Mouse (Mus musculus) kidney, embryonic 14.5 days (tissue): ENCODE data around the gene Rtn2. TPM values are rescaled to one million over a fixed set of nuclear protein-coding genes. Genes with fewer than 3 reads are reported as not detected.

Source experiments
- ATAC-seq: fragments of 200-750 bp; cut with Nextera tagmentation; 2 replicates; pipeline ENCODE4 v1.8.0; 2017; ENCODE audit warnings: moderate number of reproducible peaks, mild to moderate bottlenecking, moderate TSS enrichment, moderate library complexity; ENCODE audit not compliant: low FRiP score, low TSS enrichment
- H3K27ac ChIP-seq: fragments of 300-500 bp; sonication (generic); 2 replicates; pipeline ENCODE4 v1.5.1; 2014; ENCODE audit warnings: low read depth, mild to moderate bottlenecking, low read length, moderate library complexity, mixed read lengths
- H3K27me3 ChIP-seq: fragments of 300-500 bp; sonication (generic); 2 replicates; pipeline ENCODE4 v1.6.1; 2014; ENCODE audit warnings: mild to moderate bottlenecking, low read length; ENCODE audit not compliant: control insufficient read depth, insufficient read depth
- H3K36me3 ChIP-seq: fragments of 300-500 bp; sonication (generic); 2 replicates; pipeline ENCODE4 v1.6.1; 2014; ENCODE audit warnings: low read length, mixed read lengths; ENCODE audit not compliant: control insufficient read depth, insufficient read depth
- H3K4me1 ChIP-seq: fragments of 300-500 bp; sonication (generic); 2 replicates; pipeline ENCODE4 v1.6.1; 2014; ENCODE audit warnings: low read length, mixed read lengths; ENCODE audit not compliant: control insufficient read depth, insufficient read depth
- H3K4me2 ChIP-seq: fragments of 300-500 bp; sonication (generic); replicated peaks from 2 replicates; pipeline ENCODE4 v1.6.1; 2014; ENCODE audit warnings: low read depth, mild to moderate bottlenecking, low read length
- H3K4me3 ChIP-seq: fragments of 300-500 bp; sonication (generic); 2 replicates; pipeline ENCODE4 v1.5.1; 2014; ENCODE audit warnings: mild to moderate bottlenecking, low read length
- H3K9ac ChIP-seq: fragments of 300-500 bp; sonication (generic); 2 replicates; pipeline ENCODE4 v1.6.1; 2014; ENCODE audit warnings: low read depth, mild to moderate bottlenecking, low read length, moderate library complexity
- H3K9me3 ChIP-seq: fragments of 300-500 bp; sonication (generic); 2 replicates; pipeline ENCODE4 v1.6.1; 2016; ENCODE audit warnings: low read length; ENCODE audit not compliant: control insufficient read depth
- WGBS: fragments of 180-500 bp; shearing (Covaris S2); extraction: QIAGEN DNeasy Blood & Tissue Kit; methylation state at CpG from one replicate; pipeline ENCODE4 v1.1.7; 2014; 5-methylcytosine and 5-hydroxymethylcytosine counted together
- polyA plus RNA-seq: library from polyadenylated mRNA; unstranded; fragments of >200 nt; fragmentation: Nextera tagmentation; extraction: Ambion mirVana; gene quantifications from 2 replicates; pipeline ENCODE4 v1.2.1, GENCODE M21; 2014

The Rtn2 gene
- polyA plus RNA-seq, 1 experiment from 2014 or later, result 5.4 TPM

GRCm38 (mm10) chr7:19302264-19303045 lies 20.0 kb downstream of the Rtn2 start:
- Histone ChIP-seq H3K4me2 (peak overlapping the region; percentile 41; the same call in 1 of the 2 replicates), H3K9me3 (no peaks in the 10 kb centered on the region), H3K36me3 (no peaks in the 10 kb centered on the region), H3K27me3 (peaks cover 59% of the 10 kb centered on the region), H3K9ac (no peak overlapping the region), H3K4me1 (no peaks in the 10 kb centered on the region; the same call in 1 of the 2 replicates), H3K27ac (no peak overlapping the region), H3K4me3 (no peak overlapping the region)
- 49% methylated on average over 13 of the region's 13 CpGs for WGBS
- no peak for ATAC-seq

GRCm38 (mm10) chr7:19303046-19303305 lies 20.6 kb downstream of the Rtn2 start:
- 75% methylated on average over 12 of the region's 12 CpGs for WGBS
- H3K9ac ChIP-seq, result no peak overlapping the region
- peaks cover 4% of the 10 kb centered on the region; the same call in 1 of the 2 replicates for H3K4me1 ChIP-seq
- H3K4me3 ChIP-seq, result no peak overlapping the region
- peaks cover 59% of the 10 kb centered on the region for H3K27me3 ChIP-seq
- no peak overlapping the region for H3K4me2 ChIP-seq
- H3K27ac ChIP-seq, result no peak overlapping the region
- H3K9me3 ChIP-seq, result no peaks in the 10 kb centered on the region
- H3K36me3 ChIP-seq, result no peaks in the 10 kb centered on the region
- no peak for ATAC-seq

GRCm38 (mm10) chr7:19303770-19304169 lies 21.3 kb downstream of the Rtn2 start:
- no peak for ATAC-seq
- WGBS, result 1% methylated on average over 16 of the region's 16 CpGs
- Histone ChIP-seq H3K4me2 (peak overlapping the region; percentile 31), H3K4me3 (peak overlapping the region; percentile 18), H3K27me3 (peaks cover 59% of the 10 kb centered on the region), H3K9me3 (no peaks in the 10 kb centered on the region), H3K36me3 (no peaks in the 10 kb centered on the region), H3K27ac (no peak overlapping the region), H3K4me1 (peaks cover 4% of the 10 kb centered on the region; the same call in 1 of the 2 replicates), H3K9ac (no peak overlapping the region; the same call in 1 of the 2 replicates)

GRCm38 (mm10) chr7:19304501-19305412 lies 22.3 kb downstream of the Rtn2 start:
- Histone ChIP-seq H3K9me3 (no peaks in the 10 kb centered on the region), H3K9ac (peak overlapping the region; percentile 12; the same call in 1 of the 2 replicates), H3K4me2 (peak overlapping the region; percentile 51), H3K27me3 (peaks cover 59% of the 10 kb centered on the region), H3K27ac (no peak overlapping the region), H3K4me1 (peaks cover 4% of the 10 kb centered on the region; the same call in 1 of the 2 replicates), H3K36me3 (no peaks in the 10 kb centered on the region), H3K4me3 (peak overlapping the region; percentile 40)
- no peak for ATAC-seq
- WGBS, result 2% methylated on average over 47 of the region's 48 CpGs

- Histone ChIP-seq H3K4me3 (peak overlapping the region; percentile 40), H3K27ac (no peak overlapping the region), H3K36me3 (no peaks in the 10 kb centered on the region), H3K4me2 (0 out of 2 replicates have a peak overlapping the region, but pooled peaks have one; percentile 51), H3K9me3 (no peaks in the 10 kb centered on the region), H3K9ac (no peak overlapping the region), H3K4me1 (peaks cover 4% of the 10 kb centered on the region; the same call in 1 of the 2 replicates), H3K27me3 (peaks cover 59% of the 10 kb centered on the region)
- WGBS, result 8% methylated on average over 6 of the region's 6 CpGs
- no peak for ATAC-seq
These were observed 22.9 kb downstream of the Rtn2 start for GRCm38 (mm10) chr7:19305413-19305735.

GRCm38 (mm10) chr7:19305796-19306765 lies 23.7 kb downstream of the Rtn2 start:
- H3K27me3 ChIP-seq, result peaks cover 59% of the 10 kb centered on the region
- no peak for ATAC-seq
- no peak overlapping the region for H3K4me3 ChIP-seq
- no peak overlapping the region for H3K4me2 ChIP-seq
- no peaks in the 10 kb centered on the region for H3K36me3 ChIP-seq
- no peak overlapping the region for H3K9ac ChIP-seq
- H3K27ac ChIP-seq, result no peak overlapping the region
- 54% methylated on average over 16 of the region's 16 CpGs for WGBS
- H3K4me1 ChIP-seq, result peaks cover 4% of the 10 kb centered on the region; the same call in 1 of the 2 replicates
- no peaks in the 10 kb centered on the region for H3K9me3 ChIP-seq

- H3K4me2 ChIP-seq, result no peak overlapping the region
- no peak overlapping the region for H3K4me3 ChIP-seq
- no peak overlapping the region for H3K27ac ChIP-seq
- no peak overlapping the region for H3K9ac ChIP-seq
- H3K4me1 ChIP-seq, result peaks cover 4% of the 10 kb centered on the region; the same call in 1 of the 2 replicates
- no peaks in the 10 kb centered on the region for H3K9me3 ChIP-seq
- peaks cover 51% of the 10 kb centered on the region for H3K27me3 ChIP-seq
- WGBS, result 70% methylated on average over 25 of the region's 25 CpGs
- ATAC-seq, result no peak
- H3K36me3 ChIP-seq, result no peaks in the 10 kb centered on the region
These were observed 24.7 kb downstream of the Rtn2 start for GRCm38 (mm10) chr7:19306819-19307738.
